ENCODE assay signal across 19 mouse cellular contexts in genomic region chr3:103606660-103607595, GRCm38 (mm10). TPM values are rescaled to one million over a fixed set of nuclear protein-coding genes. Genes with fewer than 3 reads are reported as not detected.
DNase-seq lines count a peak whose midpoint lies in the region; ATAC-seq and TF ChIP-seq lines count a peak whose summit lies in the region.
"Had no signal": no experiment of that assay in that cellular context is flagged by ENCODE, and none has a peak within 500 bp of the region (broad histone marks: within the 10 kb centered on the region; RNA-seq: fewer than 3 reads in every experiment).

No protein-coding gene starts in this region.

- H3K4me3 ChIP-seq in neural tube, embryonic 14.5 days (ENCODE audit: low read depth, low read length), result no peak overlapping the region
- no peak overlapping the region for H3K4me3 ChIP-seq in intestine, postnatal 0 days (ENCODE audit: low read depth, low read length)
- H3K4me3 ChIP-seq: heart, embryonic 12.5 days; limb, embryonic 15.5 days had no signal

- no peaks in the 10 kb centered on the region for H3K27me3 ChIP-seq in neural tube, embryonic 14.5 days (ENCODE audit: control insufficient read depth, insufficient read depth, low read length)
- no peaks in the 10 kb centered on the region for H3K27me3 ChIP-seq in intestine, postnatal 0 days (replicated peaks; ENCODE audit: control insufficient read depth, insufficient read depth, low read length)
- H3K27me3 ChIP-seq: heart, embryonic 12.5 days; limb, embryonic 15.5 days; Patski had no signal

- TF ChIP-seq CTCF in intestine, postnatal 0 days (IDR thresholded peaks at IDR 0.05; ENCODE audit: low read depth), result no peak

- no peak overlapping the region for H3K4me2 ChIP-seq in neural tube, embryonic 14.5 days (ENCODE audit: low read depth, low read length)
- no peak overlapping the region for H3K4me2 ChIP-seq in intestine, postnatal 0 days (replicated peaks; ENCODE audit: low read depth)
- H3K4me2 ChIP-seq: heart, embryonic 12.5 days; limb, embryonic 15.5 days had no signal

- H3K9me3 ChIP-seq in neural tube, embryonic 14.5 days (ENCODE audit: control insufficient read depth, low read length), result no peaks in the 10 kb centered on the region
- H3K9me3 ChIP-seq in intestine, postnatal 0 days (ENCODE audit: control insufficient read depth), result no peaks in the 10 kb centered on the region
- H3K9me3 ChIP-seq: heart, embryonic 12.5 days; limb, embryonic 15.5 days had no signal

- peaks cover 7% of the 10 kb centered on the region; the same call in 1 of the 2 replicates for H3K4me1 ChIP-seq in neural tube, embryonic 14.5 days (ENCODE audit: control insufficient read depth, insufficient read depth, low read length)
- H3K4me1 ChIP-seq in intestine, postnatal 0 days (replicated peaks; ENCODE audit: control insufficient read depth, insufficient read depth, low read length), result no peaks in the 10 kb centered on the region
- H3K4me1 ChIP-seq: heart, embryonic 12.5 days; limb, embryonic 15.5 days had no signal

- no peak overlapping the region for H3K9ac ChIP-seq in neural tube, embryonic 14.5 days (replicated peaks; ENCODE audit: low read depth, low read length)
- no peak overlapping the region for H3K9ac ChIP-seq in intestine, postnatal 0 days (ENCODE audit: low read depth, low read length)
- H3K9ac ChIP-seq: heart, embryonic 12.5 days; limb, embryonic 15.5 days had no signal

- WGBS in neural tube, embryonic 14.5 days, result 60% methylated on average over 13 of the region's 13 CpGs
- WGBS in intestine, postnatal 0 days, result 81% methylated on average over 13 of the region's 13 CpGs

- peak overlapping the region; percentile 22; the same call in 1 of the 2 replicates for H3K27ac ChIP-seq in neural tube, embryonic 14.5 days (ENCODE audit: low read depth, low read length)
- H3K27ac ChIP-seq in intestine, postnatal 0 days (ENCODE audit: low read depth, low read length), result no peak overlapping the region
- H3K27ac ChIP-seq: limb, embryonic 15.5 days; macrophage had no signal

- H3K36me3 ChIP-seq in neural tube, embryonic 14.5 days (ENCODE audit: control insufficient read depth, insufficient read depth, low read length), result no peaks in the 10 kb centered on the region
- H3K36me3 ChIP-seq in intestine, postnatal 0 days (ENCODE audit: control insufficient read depth, insufficient read depth), result no peaks in the 10 kb centered on the region
- H3K36me3 ChIP-seq: heart, embryonic 12.5 days; limb, embryonic 15.5 days had no signal

- ATAC-seq in cerebellum, adult (ENCODE audit: insufficient number of reproducible peaks, low FRiP score, low TSS enrichment), result peak; percentile 84
- peak; percentile 34; the same call in 1 of the 2 replicates for ATAC-seq in neural tube, embryonic 14.5 days (ENCODE audit: low read depth)
- ATAC-seq in intestine, postnatal 0 days, result no peak
- ATAC-seq: Patski had no signal

- no peak for DNase-seq in cerebellum, postnatal 4 days (ENCODE audit: low spot score in 2 of 2)
- DNase-seq in layer of hippocampus, adult 9-11 months, result peak; percentile 4
- no peak for DNase-seq in layer of hippocampus, postnatal 25 days (ENCODE audit: extremely low spot score in 1 of 2, low spot score in 1 of 2)
- peak; percentile 59 to 63 for DNase-seq in cerebellum, postnatal 10 days
- no peak for DNase-seq in T-cell, adult 2 months (ENCODE audit: low spot score)
- DNase-seq: gastrocnemius, postnatal 10 days; heart, postnatal 4 days; kidney, adult 18-20 months; kidney, postnatal 25 days; lung, adult 18-20 months; thymus, adult 18-20 months had no signal

RNA-seq across cellular contexts. Expression of gene Syt6, which starts 31.9 kb away (rescaled TPM):
- 1 to 10 TPM; 6.6 to 7.0 TPM for total RNA-seq in layer of hippocampus, postnatal 25 days (2021)
- 18.2 and 19.1 TPM in 2 replicates for polyA plus RNA-seq in neural tube, embryonic 14.5 days (2014; fragmentation: Nextera tagmentation; extraction: Ambion mirVana)
- polyA plus RNA-seq in intestine, postnatal 0 days (2015; fragmentation: Nextera tagmentation; extraction: Ambion mirVana), result 0.56 and 0.60 TPM in 2 replicates
- total RNA-seq: adrenal gland, adult 18-20 months; heart, postnatal 4 days had no signal
- polyA plus RNA-seq: macrophage, Patski had no signal

RNA-seq across cellular contexts. Expression of gene Atg4a-ps, which starts 38.9 kb away (rescaled TPM):
- under 1 TPM in 1 of 2 experiments, not detected in 1; 0.59 TPM for total RNA-seq in layer of hippocampus, postnatal 25 days (2021)
- polyA plus RNA-seq in neural tube, embryonic 14.5 days (2014; fragmentation: Nextera tagmentation; extraction: Ambion mirVana), result 0.26 TPM in 1 of 2 replicates, not detected in the other
- 0.26 and 0.31 TPM in 2 replicates for polyA plus RNA-seq in intestine, postnatal 0 days (2015; fragmentation: Nextera tagmentation; extraction: Ambion mirVana)
- polyA plus RNA-seq: heart, embryonic 12.5 days had no signal

Comparison
In these comparisons a context has a peak if more than half of its experiments do, and no peak if none do; other contexts are left out.
1. DNase-seq: peak in layer of hippocampus, adult 9-11 months (single experiment) and cerebellum, postnatal 10 days (2 of 2); none in cerebellum, postnatal 4 days (0 of 2), layer of hippocampus, postnatal 25 days (0 of 2) and T-cell, adult 2 months (single experiment).
2. RNA of gene Syt6, which starts 31.9 kb away (polyA plus RNA-seq): 18.2 to 19.1 TPM in neural tube, embryonic 14.5 days; 0.56 to 0.60 TPM in intestine, postnatal 0 days; every median in the first group is over 10 times any median in the second.